Mouse (Mus musculus): Measurements from ENCODE around the gene Cck. TPM values are rescaled to one million over a fixed set of nuclear protein-coding genes. Genes with fewer than 3 reads are reported as not detected.
A peak's percentile ranks its signal among the peaks of the same experiment; 100 is the strongest.

The Cck gene
- total and polyA plus RNA-seq, 2 experiments from 2014 or later, result 0.29 TPM; not detected in 1

DNA sequence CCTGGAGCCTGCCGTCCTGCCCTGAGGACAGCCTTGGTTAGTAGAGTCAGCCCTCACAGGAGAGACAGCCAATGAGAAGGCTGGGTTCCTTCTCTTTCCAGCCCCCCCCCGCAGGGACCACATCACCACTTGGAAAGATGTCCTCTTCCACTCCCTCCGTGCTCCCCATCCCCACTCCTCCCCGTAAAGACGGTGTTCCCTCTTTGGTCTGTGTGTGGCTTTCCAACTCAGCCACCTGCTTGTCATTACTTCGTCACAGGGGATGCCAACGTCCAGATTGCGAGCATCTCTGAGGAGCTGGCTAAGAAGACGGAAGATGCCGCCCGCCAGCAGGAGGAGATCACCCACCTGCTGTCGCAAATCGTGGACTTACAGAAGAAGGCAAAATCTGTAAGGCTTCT is 49.1 kb downstream of the Cck start:
- H3K36me3 ChIP-seq (replicated peaks; ENCODE audit: control insufficient read depth, insufficient read depth, low read length), result peaks cover 89% of the 10 kb centered on the region

DNA sequence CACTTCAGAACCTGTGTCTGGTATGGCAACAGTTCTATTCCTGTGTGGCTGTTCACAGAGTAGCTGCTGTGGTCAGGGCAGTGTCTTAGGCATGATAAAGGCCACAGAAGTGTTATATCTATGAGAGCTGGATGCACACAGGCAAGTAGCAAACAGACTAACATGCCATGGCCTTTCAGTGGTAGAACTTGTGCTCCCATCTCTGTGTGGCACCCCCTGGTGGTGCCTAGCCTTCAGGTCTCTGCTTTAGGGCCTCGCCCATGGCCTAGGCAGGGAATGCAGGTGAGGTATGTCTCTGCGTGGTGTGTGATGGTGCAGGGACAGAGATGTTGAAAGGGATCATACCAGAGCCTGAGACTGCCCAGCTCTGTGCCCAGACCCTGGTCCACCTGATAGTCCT is 50.1 kb downstream of the Cck start:
- no peak overlapping the region for H3K4me3 ChIP-seq (ENCODE audit: low read depth, low read length)
- 75% methylated on average over 2 of the region's 2 CpGs for WGBS
- H3K4me1 ChIP-seq (ENCODE audit: control insufficient read depth, insufficient read depth), result no peaks in the 10 kb centered on the region
- no peak overlapping the region for H3K4me2 ChIP-seq (ENCODE audit: low read depth, low read length)
- no peak overlapping the region for H3K9ac ChIP-seq (replicated peaks; ENCODE audit: low read depth, low read length)
- ATAC-seq (ENCODE audit: insufficient read depth, low read depth) (0 out of 2 replicates have a peak, but pooled peaks have one; percentile 21), DNase-seq (ENCODE audit: low spot score) (no peak)
- H3K36me3 ChIP-seq (replicated peaks; ENCODE audit: control insufficient read depth, insufficient read depth, low read length), result peaks cover 87% of the 10 kb centered on the region
- no peak overlapping the region for H3K27ac ChIP-seq (ENCODE audit: low read depth)
- H3K27me3 ChIP-seq (ENCODE audit: control insufficient read depth, insufficient read depth, low read length), result no peaks in the 10 kb centered on the region
- TF ChIP-seq CTCF (IDR thresholded peaks at IDR 0.05; ENCODE audit: low read depth), result peak; percentile 46
- no peak for TF ChIP-seq EP300 (IDR thresholded peaks at IDR 0.05; ENCODE audit: low read depth)
- H3K9me3 ChIP-seq (replicated peaks; ENCODE audit: control insufficient read depth, low read length), result no peaks in the 10 kb centered on the region

More for the DNA sequence above, 49.1 kb downstream of the Cck start:
- no peak overlapping the region for H3K4me3 ChIP-seq (ENCODE audit: low read depth, low read length)
- TF ChIP-seq EP300 (IDR thresholded peaks at IDR 0.05; ENCODE audit: low read depth) (no peak), CTCF (IDR thresholded peaks at IDR 0.05; ENCODE audit: low read depth) (no peak)
- no peaks in the 10 kb centered on the region for H3K27me3 ChIP-seq (ENCODE audit: control insufficient read depth, insufficient read depth, low read length)
- no peaks in the 10 kb centered on the region for H3K9me3 ChIP-seq (replicated peaks; ENCODE audit: control insufficient read depth, low read length)
- DNase-seq (ENCODE audit: low spot score) (no peak), ATAC-seq (ENCODE audit: insufficient read depth, low read depth) (no peak)
- no peak overlapping the region for H3K27ac ChIP-seq (ENCODE audit: low read depth)
- no peak overlapping the region for H3K4me2 ChIP-seq (ENCODE audit: low read depth, low read length)
- no peaks in the 10 kb centered on the region for H3K4me1 ChIP-seq (ENCODE audit: control insufficient read depth, insufficient read depth)
- no peak overlapping the region for H3K9ac ChIP-seq (replicated peaks; ENCODE audit: low read depth, low read length)
- WGBS, result 90% methylated on average over 13 of the region's 13 CpGs

DNA sequence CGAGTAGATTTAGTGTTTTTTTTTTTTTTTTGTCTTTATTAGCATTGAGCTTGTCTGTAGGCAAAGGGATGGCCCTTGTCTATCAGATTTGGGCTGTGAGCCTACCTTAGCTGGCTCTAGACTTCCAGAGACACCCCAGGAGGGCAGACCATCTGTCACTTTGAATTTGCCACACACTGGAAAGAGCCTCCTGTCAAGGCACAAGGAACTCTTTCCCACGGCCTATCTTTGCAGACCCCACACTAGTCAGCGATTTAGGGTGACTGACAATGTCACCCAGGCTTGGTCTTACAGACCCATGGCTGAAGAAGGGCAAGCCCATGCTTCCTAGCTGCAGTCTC is 51.2 kb downstream of the Cck start:
- WGBS, result 82% methylated on average over 3 of the region's 3 CpGs
- Histone ChIP-seq H3K27ac (ENCODE audit: low read depth) (no peak overlapping the region), H3K9ac (replicated peaks; ENCODE audit: low read depth, low read length) (no peak overlapping the region), H3K4me2 (ENCODE audit: low read depth, low read length) (no peak overlapping the region), H3K27me3 (ENCODE audit: control insufficient read depth, insufficient read depth, low read length) (no peaks in the 10 kb centered on the region), H3K9me3 (replicated peaks; ENCODE audit: control insufficient read depth, low read length) (no peaks in the 10 kb centered on the region), H3K4me3 (ENCODE audit: low read depth, low read length) (no peak overlapping the region), H3K36me3 (replicated peaks; ENCODE audit: control insufficient read depth, insufficient read depth, low read length) (peaks cover 79% of the 10 kb centered on the region), H3K4me1 (ENCODE audit: control insufficient read depth, insufficient read depth) (no peaks in the 10 kb centered on the region)
- TF ChIP-seq EP300 (IDR thresholded peaks at IDR 0.05; ENCODE audit: low read depth) (no peak), CTCF (IDR thresholded peaks at IDR 0.05; ENCODE audit: low read depth) (no peak)
- no peak for DNase-seq (ENCODE audit: low spot score)
- no peak for ATAC-seq (ENCODE audit: insufficient read depth, low read depth)

DNA sequence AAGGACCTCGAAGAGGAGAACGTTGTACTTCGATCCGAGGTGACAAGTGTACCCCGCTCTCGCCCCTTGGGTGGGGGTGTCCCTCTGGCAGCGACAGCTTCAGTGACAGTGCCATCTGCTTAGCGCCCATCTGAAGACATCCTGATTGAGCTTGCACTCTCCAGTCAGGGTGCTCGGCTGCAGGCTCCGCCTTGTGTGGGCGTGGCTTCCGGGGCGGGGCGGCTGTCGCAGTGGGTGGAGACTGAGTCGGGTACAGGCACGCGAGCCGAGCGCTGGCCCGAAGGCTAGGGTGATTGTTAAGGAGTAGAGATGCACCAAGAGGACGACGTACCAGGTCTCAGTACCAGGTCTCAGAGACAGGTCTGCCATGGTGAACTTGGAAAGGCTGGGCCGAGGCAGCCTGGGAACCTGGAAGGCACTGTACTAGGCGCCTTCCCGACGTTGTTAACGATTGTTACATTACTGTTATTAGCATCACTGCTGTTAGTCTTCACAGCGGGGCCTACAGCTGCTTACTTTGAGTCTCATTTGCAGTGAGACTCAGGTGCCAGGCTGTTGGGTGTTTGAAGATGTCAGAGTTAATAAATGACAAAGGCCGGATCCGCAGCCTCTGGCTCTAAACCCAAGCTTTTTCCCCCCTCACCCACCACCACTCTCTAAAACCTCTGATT is 51.7 kb downstream of the Cck start:
- ATAC-seq (ENCODE audit: insufficient read depth, low read depth) (no peak), DNase-seq (ENCODE audit: low spot score) (no peak)
- H3K4me1 ChIP-seq (ENCODE audit: control insufficient read depth, insufficient read depth), result no peaks in the 10 kb centered on the region
- no peaks in the 10 kb centered on the region for H3K9me3 ChIP-seq (replicated peaks; ENCODE audit: control insufficient read depth, low read length)
- TF ChIP-seq EP300 (IDR thresholded peaks at IDR 0.05; ENCODE audit: low read depth), result no peak
- no peak for TF ChIP-seq CTCF (IDR thresholded peaks at IDR 0.05; ENCODE audit: low read depth)
- WGBS, result 73% methylated on average over 31 of the region's 31 CpGs
- no peak overlapping the region for H3K9ac ChIP-seq (replicated peaks; ENCODE audit: low read depth, low read length)
- no peak overlapping the region for H3K4me2 ChIP-seq (ENCODE audit: low read depth, low read length)
- H3K4me3 ChIP-seq (ENCODE audit: low read depth, low read length), result no peak overlapping the region
- no peak overlapping the region for H3K27ac ChIP-seq (ENCODE audit: low read depth)
- peaks cover 74% of the 10 kb centered on the region for H3K36me3 ChIP-seq (replicated peaks; ENCODE audit: control insufficient read depth, insufficient read depth, low read length)
- no peaks in the 10 kb centered on the region for H3K27me3 ChIP-seq (ENCODE audit: control insufficient read depth, insufficient read depth, low read length)

DNA sequence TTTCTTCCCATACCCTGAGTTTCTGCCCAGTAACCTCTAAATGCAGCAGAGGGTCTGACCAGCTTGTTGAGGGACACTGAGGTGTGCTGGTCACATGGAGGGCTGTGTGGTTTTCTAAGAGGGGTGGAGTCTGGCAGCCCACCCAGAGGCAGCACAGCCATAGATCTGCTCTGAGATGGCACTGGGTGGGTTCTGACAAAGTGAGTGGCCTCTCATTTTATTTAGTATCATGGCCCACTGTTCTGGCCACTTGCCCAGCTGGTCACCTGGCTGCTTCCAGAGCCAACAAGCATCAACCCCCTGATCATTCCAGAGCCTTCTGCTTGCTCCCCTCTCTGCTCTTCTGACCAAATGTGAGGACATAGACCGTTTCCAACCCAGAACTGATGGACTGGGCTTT is 53.3 kb downstream of the Cck start:
- WGBS, result 48% methylated on average over 1 of the region's 1 CpGs
- DNase-seq (ENCODE audit: low spot score) (no peak), ATAC-seq (ENCODE audit: insufficient read depth, low read depth) (no peak)
- TF ChIP-seq EP300 (IDR thresholded peaks at IDR 0.05; ENCODE audit: low read depth) (no peak), CTCF (IDR thresholded peaks at IDR 0.05; ENCODE audit: low read depth) (no peak)
- no peaks in the 10 kb centered on the region for H3K27me3 ChIP-seq (ENCODE audit: control insufficient read depth, insufficient read depth, low read length)
- no peak overlapping the region for H3K27ac ChIP-seq (ENCODE audit: low read depth)
- no peaks in the 10 kb centered on the region for H3K4me1 ChIP-seq (ENCODE audit: control insufficient read depth, insufficient read depth)
- H3K4me2 ChIP-seq (ENCODE audit: low read depth, low read length), result no peak overlapping the region
- H3K4me3 ChIP-seq (ENCODE audit: low read depth, low read length), result no peak overlapping the region
- no peaks in the 10 kb centered on the region for H3K9me3 ChIP-seq (replicated peaks; ENCODE audit: control insufficient read depth, low read length)
- H3K9ac ChIP-seq (replicated peaks; ENCODE audit: low read depth, low read length), result no peak overlapping the region
- H3K36me3 ChIP-seq (replicated peaks; ENCODE audit: control insufficient read depth, insufficient read depth, low read length), result peaks cover 57% of the 10 kb centered on the region

Other genes with a start within 250 kb of the Cck start
- 1.3 and 1.5 TPM in 2 replicates for gene Ulk4, start 218.5 kb downstream of the Cck start, total RNA-seq (2014; rRNA removed; ENCODE audit: low replicate concordance)
- 64.3 and 66.7 TPM in 2 replicates for gene Ulk4, start 218.5 kb downstream of the Cck start, polyA plus RNA-seq (2015; fragmentation: Nextera tagmentation; extraction: Ambion mirVana)
- 113 and 120 TPM in 2 replicates for gene Trak1, start 198.2 kb downstream of the Cck start, total RNA-seq (2014; rRNA removed; ENCODE audit: low replicate concordance)
- gene Trak1, start 198.2 kb downstream of the Cck start, polyA plus RNA-seq (2015; fragmentation: Nextera tagmentation; extraction: Ambion mirVana), result 53.5 and 59.3 TPM in 2 replicates
- not detected in 2 replicates for gene Lyzl4, start 146.4 kb upstream of the Cck start, total RNA-seq (2014; rRNA removed; ENCODE audit: low replicate concordance)
- gene Lyzl4, start 146.4 kb upstream of the Cck start, polyA plus RNA-seq (2015; fragmentation: Nextera tagmentation; extraction: Ambion mirVana), result not detected in 2 replicates
- gene Vipr1, start 147.0 kb upstream of the Cck start, total RNA-seq (2014; rRNA removed; ENCODE audit: low replicate concordance), result 0.70 and 1.3 TPM in 2 replicates
- 0.14 and 0.40 TPM in 2 replicates for gene Vipr1, start 147.0 kb upstream of the Cck start, polyA plus RNA-seq (2015; fragmentation: Nextera tagmentation; extraction: Ambion mirVana)
- 3.8 and 9.4 TPM in 2 replicates for gene Sec22c, start 209.8 kb upstream of the Cck start, total RNA-seq (2014; rRNA removed; ENCODE audit: low replicate concordance)
- 3.9 and 4.1 TPM in 2 replicates for gene Sec22c, start 209.8 kb upstream of the Cck start, polyA plus RNA-seq (2015; fragmentation: Nextera tagmentation; extraction: Ambion mirVana)
- 109 and 136 TPM in 2 replicates for gene Ss18l2, start 214.6 kb upstream of the Cck start, total RNA-seq (2014; rRNA removed; ENCODE audit: low replicate concordance)
- 362 and 379 TPM in 2 replicates for gene Ss18l2, start 214.6 kb upstream of the Cck start, polyA plus RNA-seq (2015; fragmentation: Nextera tagmentation; extraction: Ambion mirVana)
- gene Nktr, start 223.5 kb upstream of the Cck start, total RNA-seq (2014; rRNA removed; ENCODE audit: low replicate concordance), result 44.0 and 44.8 TPM in 2 replicates
- 30.2 and 31.1 TPM in 2 replicates for gene Nktr, start 223.5 kb upstream of the Cck start, polyA plus RNA-seq (2015; fragmentation: Nextera tagmentation; extraction: Ambion mirVana)